Mouse (Mus musculus) stomach, postnatal 0 days (tissue): ENCODE measurements around the gene Prkce. TPM values are rescaled to one million over a fixed set of nuclear protein-coding genes. Genes with fewer than 3 reads are reported as not detected.

Experiments
- ATAC-seq: fragments of 200-750 bp; cut with Nextera tagmentation; 2 replicates; pipeline ENCODE4 v1.8.0; 2017; ENCODE audit not compliant: low FRiP score, low TSS enrichment
- DNase-seq: peaks from one replicate; pipeline ENCODE4 v3.0.0-alpha.2; 2016; ENCODE audit warnings: low spot score
- H3K27ac ChIP-seq: fragments of 300-500 bp; sonication (generic); replicated peaks from 2 replicates; pipeline ENCODE4 v1.5.1; 2014; ENCODE audit warnings: mild to moderate bottlenecking, control low read depth
- H3K27me3 ChIP-seq: fragments of 300-500 bp; sonication (generic); 2 replicates; pipeline ENCODE4 v1.6.1; 2014; ENCODE audit warnings: low read length; ENCODE audit not compliant: control insufficient read depth, insufficient read depth
- H3K36me3 ChIP-seq: fragments of 300-500 bp; sonication (generic); 2 replicates; pipeline ENCODE4 v1.6.1; 2014; ENCODE audit warnings: low read length, mixed read lengths; ENCODE audit not compliant: control insufficient read depth, insufficient read depth
- H3K4me1 ChIP-seq: fragments of 300-500 bp; sonication (generic); replicated peaks from 2 replicates; pipeline ENCODE4 v1.6.1; 2014; ENCODE audit warnings: antibody characterized with exemption; ENCODE audit not compliant: control insufficient read depth, insufficient read depth
- H3K4me2 ChIP-seq: fragments of 300-500 bp; sonication (generic); replicated peaks from 2 replicates; pipeline ENCODE4 v1.6.1; 2014; ENCODE audit warnings: low read depth, mild to moderate bottlenecking, control low read depth, moderate library complexity
- H3K4me3 ChIP-seq: fragments of 300-500 bp; sonication (generic); 2 replicates; pipeline ENCODE4 v1.5.1; 2014; ENCODE audit warnings: low read depth, low read length, control low read depth
- H3K9ac ChIP-seq: fragments of 300-500 bp; sonication (generic); 2 replicates; pipeline ENCODE4 v1.6.1; 2014; ENCODE audit warnings: mild to moderate bottlenecking, low read length, control low read depth, mixed read lengths
- H3K9me3 ChIP-seq: fragments of 300-500 bp; sonication (generic); 2 replicates; pipeline ENCODE4 v1.6.1; 2016; ENCODE audit warnings: low read length; ENCODE audit not compliant: control insufficient read depth
- CTCF ChIP-seq: IDR thresholded peaks from 2 replicates; pipeline ENCODE4 v1.5.1; 2016; ENCODE audit warnings: antibody characterized with exemption, low read depth, mild to moderate bottlenecking, moderate library complexity
- EP300 ChIP-seq: optimal IDR thresholded peaks from 2 replicates; pipeline ENCODE3; 2016; ENCODE audit warnings: antibody characterized with exemption
- WGBS: fragments of 180-500 bp; shearing (Covaris S2); extraction: QIAGEN DNeasy Blood & Tissue Kit; methylation state at CpG from one replicate; pipeline ENCODE4 v1.1.7; 2014; 5-methylcytosine and 5-hydroxymethylcytosine counted together
- polyA plus RNA-seq: library from polyadenylated mRNA; unstranded; fragments of >200 nt; fragmentation: Nextera tagmentation; extraction: Ambion mirVana; gene quantifications from 2 replicates; pipeline ENCODE4 v1.2.1, GENCODE M21; 2015

The Prkce gene
- polyA plus RNA-seq, 1 experiment from 2014 or later: 3.4 TPM

DNA sequence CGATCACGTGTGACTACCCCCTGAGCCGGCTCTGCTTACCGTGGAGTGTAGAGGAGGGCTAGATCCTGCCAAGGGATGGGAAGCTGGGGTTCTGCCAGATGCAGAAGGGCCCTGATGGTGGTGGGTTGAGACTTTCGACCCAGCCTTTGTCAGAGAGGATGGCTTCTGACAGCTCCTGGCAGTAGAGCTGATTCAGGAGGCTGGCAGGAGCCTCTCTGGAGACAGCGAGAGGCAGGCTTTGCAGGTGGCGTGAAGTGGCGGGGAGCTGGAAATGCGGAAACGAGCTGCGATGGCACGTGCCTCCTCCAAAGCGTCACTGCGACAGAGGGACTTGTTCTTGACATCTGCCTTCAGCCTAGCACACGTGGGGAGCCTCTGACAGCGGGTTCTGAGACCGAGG, 250.7 kb downstream of the Prkce start:
- 81% methylated on average over 17 of the region's 17 CpGs for WGBS
- ATAC-seq (no peak), DNase-seq (no peak)
- no peak overlapping the region for H3K4me3 ChIP-seq
- no peak overlapping the region for H3K4me2 ChIP-seq
- TF ChIP-seq EP300 (no peak), CTCF (no peak)
- no peaks in the 10 kb centered on the region for H3K9me3 ChIP-seq
- no peaks in the 10 kb centered on the region for H3K27me3 ChIP-seq
- H3K9ac ChIP-seq: no peak overlapping the region
- H3K36me3 ChIP-seq: no peaks in the 10 kb centered on the region
- no peak overlapping the region for H3K27ac ChIP-seq
- H3K4me1 ChIP-seq: no peaks in the 10 kb centered on the region

DNA sequence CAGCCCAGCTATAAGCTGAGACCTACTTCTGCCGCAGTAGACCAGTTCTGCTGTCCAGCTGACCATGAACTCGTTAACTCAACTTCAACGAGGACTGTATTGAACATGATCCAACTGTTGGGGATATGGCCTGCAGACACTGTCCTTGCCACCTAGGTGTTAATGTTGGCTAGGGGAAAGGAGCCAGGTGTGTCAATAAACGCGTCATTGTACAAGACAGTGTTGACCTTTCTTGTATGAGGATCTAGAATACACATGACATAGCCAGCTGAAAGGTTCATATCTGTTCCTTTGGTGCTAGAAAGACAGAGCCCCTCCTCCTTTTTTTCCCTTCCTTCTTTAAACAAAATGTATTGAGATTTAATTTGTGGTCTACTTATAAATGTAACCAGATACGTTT, 251.6 kb downstream of the Prkce start:
- 59% methylated on average over 6 of the region's 6 CpGs for WGBS
- Histone ChIP-seq H3K4me2 (no peak overlapping the region), H3K9ac (no peak overlapping the region), H3K27me3 (no peaks in the 10 kb centered on the region), H3K36me3 (no peaks in the 10 kb centered on the region), H3K4me1 (no peaks in the 10 kb centered on the region), H3K27ac (no peak overlapping the region), H3K4me3 (no peak overlapping the region), H3K9me3 (no peaks in the 10 kb centered on the region)
- no peak for ATAC-seq
- no peak for TF ChIP-seq CTCF
- no peak for TF ChIP-seq EP300
- DNase-seq: no peak

DNA sequence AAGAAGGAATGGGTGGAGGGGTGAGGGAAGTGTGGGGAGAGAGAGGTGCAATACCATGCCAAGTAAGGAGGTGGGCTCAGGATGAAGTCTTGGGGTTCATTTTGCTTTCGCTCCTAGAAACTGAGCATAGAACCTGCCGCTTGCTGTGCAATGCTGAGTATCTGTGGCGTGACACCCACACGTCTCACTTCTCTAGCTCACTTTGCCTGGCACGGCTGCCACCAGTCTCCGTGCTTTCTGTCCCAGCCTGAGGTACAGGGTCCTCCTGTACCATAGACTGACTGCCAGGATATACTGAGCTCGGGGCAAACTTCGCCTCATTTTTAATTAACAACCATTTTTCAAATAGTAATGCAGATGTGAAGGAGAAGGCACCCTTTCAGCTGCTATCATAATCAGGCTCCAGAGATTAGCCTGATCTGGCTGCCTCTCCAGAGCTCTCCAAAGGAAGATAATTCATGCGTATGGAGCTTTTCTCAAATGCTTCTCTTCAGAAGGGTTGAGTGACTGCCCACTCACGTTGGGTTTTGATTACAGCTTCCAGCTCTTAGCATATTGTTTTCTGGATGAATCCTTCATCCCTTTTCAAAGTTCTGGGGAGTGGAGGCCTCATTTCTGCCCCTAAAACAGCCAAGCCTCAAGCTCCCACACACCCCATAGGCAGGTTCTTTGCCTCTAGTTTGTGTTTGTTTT, 253.2 kb downstream of the Prkce start:
- TF ChIP-seq EP300: no peak
- TF ChIP-seq CTCF: no peak
- Histone ChIP-seq H3K27ac (no peak overlapping the region), H3K9me3 (no peaks in the 10 kb centered on the region), H3K36me3 (no peaks in the 10 kb centered on the region), H3K4me1 (no peaks in the 10 kb centered on the region), H3K4me3 (no peak overlapping the region), H3K27me3 (no peaks in the 10 kb centered on the region), H3K9ac (no peak overlapping the region), H3K4me2 (no peak overlapping the region)
- ATAC-seq (no peak), DNase-seq (no peak)
- WGBS: 86% methylated on average over 10 of the region's 10 CpGs

DNA sequence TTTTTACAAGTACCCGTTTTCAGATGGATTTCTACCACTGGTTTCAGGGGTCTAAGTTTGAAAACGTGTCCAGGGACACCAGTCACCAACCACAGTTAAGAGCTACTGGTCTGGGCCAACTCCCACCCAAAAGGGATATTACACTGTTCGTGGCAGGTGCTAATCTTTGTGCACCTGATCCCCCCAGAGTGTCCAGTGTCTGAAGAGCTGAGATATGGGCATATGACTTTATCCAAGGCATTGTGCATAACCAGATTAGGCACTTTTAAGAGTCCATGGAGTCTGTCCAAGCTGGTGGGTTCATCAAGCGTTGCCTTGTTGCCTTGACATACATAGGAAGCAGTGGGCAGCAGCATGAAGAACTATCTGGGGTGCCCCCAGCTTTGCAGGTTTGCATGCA, 254.4 kb downstream of the Prkce start:
- WGBS: 86% methylated on average over 4 of the region's 4 CpGs
- Histone ChIP-seq H3K4me1 (no peaks in the 10 kb centered on the region), H3K4me2 (no peak overlapping the region), H3K9me3 (no peaks in the 10 kb centered on the region), H3K9ac (no peak overlapping the region), H3K4me3 (no peak overlapping the region), H3K27me3 (no peaks in the 10 kb centered on the region), H3K36me3 (no peaks in the 10 kb centered on the region), H3K27ac (no peak overlapping the region)
- no peak for ATAC-seq
- no peak for DNase-seq
- no peak for TF ChIP-seq EP300
- TF ChIP-seq CTCF: no peak

DNA sequence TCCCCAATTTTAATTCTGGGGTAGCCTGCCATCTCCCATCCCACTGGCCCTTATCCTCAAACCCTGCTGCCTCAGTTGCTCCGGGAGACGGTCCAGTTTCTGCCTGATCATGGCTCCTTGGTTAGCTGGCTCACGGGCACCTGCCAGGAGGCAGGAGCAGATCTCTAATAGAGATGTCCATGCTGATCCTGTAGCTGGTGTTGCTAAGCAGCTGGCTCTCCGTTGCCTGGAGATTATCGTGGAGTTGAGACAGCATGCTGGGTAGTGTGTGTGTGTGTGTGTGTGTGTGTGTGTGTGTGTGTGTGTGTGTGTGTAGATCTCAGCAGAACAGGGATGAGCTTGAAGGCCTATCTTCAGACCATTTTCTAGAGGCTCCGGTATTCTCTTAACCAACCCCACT, 262.3 kb downstream of the Prkce start:
- TF ChIP-seq EP300: no peak
- no peak for TF ChIP-seq CTCF
- no peak for ATAC-seq
- H3K36me3 ChIP-seq: no peaks in the 10 kb centered on the region
- no peak for DNase-seq
- no peak overlapping the region for H3K4me3 ChIP-seq
- 80% methylated on average over 6 of the region's 6 CpGs for WGBS
- 0 out of 2 replicates have a peak, but pooled peaks cover 3% of the 10 kb centered on the region for H3K9me3 ChIP-seq
- H3K27ac ChIP-seq: no peak overlapping the region
- H3K4me2 ChIP-seq: no peak overlapping the region
- H3K9ac ChIP-seq: no peak overlapping the region
- no peaks in the 10 kb centered on the region for H3K4me1 ChIP-seq
- no peaks in the 10 kb centered on the region for H3K27me3 ChIP-seq

DNA sequence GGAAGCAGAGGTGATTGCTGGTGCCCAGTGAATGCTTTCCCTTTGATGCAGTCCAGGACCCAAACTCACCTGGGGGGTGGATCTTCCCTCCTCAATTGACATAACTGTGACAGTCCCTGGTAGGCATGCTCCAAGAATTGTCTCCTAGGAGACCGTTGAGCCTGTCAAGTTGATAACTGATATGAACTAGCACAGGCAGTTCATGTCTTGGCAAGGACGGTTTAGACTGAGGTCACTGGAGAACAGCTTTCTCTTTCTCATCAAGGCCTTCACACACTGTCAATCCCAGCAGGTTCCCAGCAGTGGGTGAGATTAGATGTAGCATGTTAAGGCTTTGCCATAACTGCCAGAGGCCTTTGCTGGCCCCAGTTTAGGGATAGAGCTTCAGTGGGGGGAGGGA, 265.5 kb downstream of the Prkce start:
- DNase-seq (no peak), ATAC-seq (no peak)
- Histone ChIP-seq H3K9ac (no peak overlapping the region), H3K9me3 (0 out of 2 replicates have a peak, but pooled peaks cover 3% of the 10 kb centered on the region), H3K4me3 (no peak overlapping the region), H3K27me3 (no peaks in the 10 kb centered on the region), H3K36me3 (no peaks in the 10 kb centered on the region), H3K27ac (no peak overlapping the region), H3K4me2 (no peak overlapping the region), H3K4me1 (no peaks in the 10 kb centered on the region)
- WGBS: 78% methylated on average over 2 of the region's 2 CpGs
- TF ChIP-seq EP300: no peak
- no peak for TF ChIP-seq CTCF
